Mouse (Mus musculus) spleen, adult 2 months (tissue): ENCODE measurements around the gene Ccdc47.

Experiments
- CTCF ChIP-seq: fragments of 200-500 bp; IDR thresholded peaks from 2 replicates; pipeline ENCODE4 v1.5.1; 2011; ENCODE audit warnings: mild to moderate bottlenecking, inconsistent platforms; ENCODE audit not compliant: insufficient read depth, insufficient read length, insufficient replicate concordance; ENCODE audit errors: extremely low read depth
- POLR2A ChIP-seq: fragments of 200-500 bp; IDR thresholded peaks from 2 replicates; pipeline ENCODE4 v1.6.1; 2011; ENCODE audit warnings: low read depth, low read length, inconsistent platforms

DNA sequence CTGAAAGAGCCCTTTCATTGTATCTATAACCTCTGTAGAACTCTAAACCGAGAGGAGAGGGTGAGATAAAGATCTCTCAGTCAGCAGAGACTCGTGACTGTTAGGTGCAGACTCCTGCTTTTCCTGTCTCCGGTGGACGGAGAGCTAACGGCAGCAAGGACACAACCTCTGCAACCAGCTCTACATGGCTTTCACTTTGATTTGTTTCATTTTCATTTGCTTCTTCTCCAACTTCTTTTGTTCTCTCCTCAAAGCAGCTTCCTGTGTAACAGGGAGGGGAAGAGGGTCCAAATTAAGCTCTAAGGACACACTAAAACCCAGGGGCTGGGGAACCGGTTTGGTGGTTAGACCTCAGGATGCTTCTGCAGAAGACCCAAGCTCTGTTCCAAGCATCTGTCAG lies 15.4 kb downstream of the Ccdc47 start:
- TF ChIP-seq POLR2A (no peak), CTCF (no peak)
